Mouse (Mus musculus): ENCODE measurements at regions not wholly inside any gene's neighbourhood (a gene's known extent, or its start where the extent isn't known, plus 50 kb on each side); places are given as distances from the start of the nearest gene placed in this dataset.

DNA sequence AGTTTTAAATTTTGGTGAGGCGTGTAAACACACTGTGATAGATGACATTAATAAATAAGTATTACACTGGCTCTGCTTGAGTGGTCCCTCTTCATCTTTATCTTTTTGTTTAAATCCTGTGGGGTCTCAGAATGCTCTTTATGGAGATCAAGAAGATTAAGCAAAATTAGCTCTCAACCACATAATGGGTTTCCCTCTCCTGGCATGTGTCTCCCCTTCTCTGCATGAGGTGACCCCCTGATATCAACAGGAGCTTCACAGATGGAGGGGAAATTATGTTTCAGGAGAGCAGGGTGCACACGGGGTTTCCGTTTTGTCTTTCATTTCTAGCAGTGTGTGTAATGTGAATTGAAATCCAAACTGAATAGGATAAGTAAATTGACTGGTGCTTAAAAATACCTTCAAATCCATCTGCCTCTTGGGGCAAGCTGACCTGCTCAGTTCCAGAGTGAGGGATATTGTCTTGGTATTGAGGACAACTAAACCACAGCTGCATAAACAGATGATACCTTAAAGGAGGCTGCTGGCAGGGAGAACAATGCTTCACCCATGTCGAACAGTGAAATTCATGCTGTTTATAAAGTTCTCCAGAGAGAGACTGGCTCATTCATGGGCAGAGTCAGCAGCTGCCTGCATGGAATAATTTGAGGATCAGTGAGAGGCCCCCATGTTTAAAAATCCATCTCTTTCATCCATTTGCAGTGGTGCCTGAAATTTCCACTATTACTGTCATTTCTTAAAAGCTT is 518.3 kb upstream of the Nr2f1 start:
- Histone ChIP-seq H3K4me3 (ENCODE audit: low read depth, low read length) (no peak overlapping the region), H3K4me2 (replicated peaks; ENCODE audit: low read depth, low read length) (no peak overlapping the region), H3K27ac (ENCODE audit: low read length) (no peak overlapping the region), H3K9me3 (ENCODE audit: control insufficient read depth, low read depth, low read length) (no peaks in the 10 kb centered on the region), H3K27me3 (ENCODE audit: control insufficient read depth, insufficient read depth, low read length) (no peaks in the 10 kb centered on the region), H3K36me3 (ENCODE audit: control insufficient read depth, insufficient read depth, low read length) (no peaks in the 10 kb centered on the region), H3K9ac (replicated peaks; ENCODE audit: low read depth, low read length) (no peak overlapping the region), H3K4me1 (ENCODE audit: control insufficient read depth, insufficient read depth, low read length) (no peaks in the 10 kb centered on the region)
- ATAC-seq (ENCODE audit: insufficient number of reproducible peaks, insufficient read depth, low FRiP score, low read depth) = no peak
- WGBS = 48% methylated on average over 4 of the region's 4 CpGs

GRCm38 (mm10) chr13:78717159-78717558 is 517.6 kb upstream of the Nr2f1 start:
- Histone ChIP-seq H3K9me3 (ENCODE audit: control insufficient read depth, low read depth, low read length) (no peaks in the 10 kb centered on the region), H3K27ac (ENCODE audit: low read length) (no peak overlapping the region), H3K9ac (replicated peaks; ENCODE audit: low read depth, low read length) (no peak overlapping the region), H3K4me2 (replicated peaks; ENCODE audit: low read depth, low read length) (no peak overlapping the region), H3K36me3 (ENCODE audit: control insufficient read depth, insufficient read depth, low read length) (no peaks in the 10 kb centered on the region), H3K4me1 (ENCODE audit: control insufficient read depth, insufficient read depth, low read length) (no peaks in the 10 kb centered on the region), H3K27me3 (ENCODE audit: control insufficient read depth, insufficient read depth, low read length) (no peaks in the 10 kb centered on the region), H3K4me3 (ENCODE audit: low read depth, low read length) (no peak overlapping the region)
- WGBS = 79% methylated on average over 1 of the region's 1 CpGs
- ATAC-seq (ENCODE audit: insufficient number of reproducible peaks, insufficient read depth, low FRiP score, low read depth) = no peak

DNA sequence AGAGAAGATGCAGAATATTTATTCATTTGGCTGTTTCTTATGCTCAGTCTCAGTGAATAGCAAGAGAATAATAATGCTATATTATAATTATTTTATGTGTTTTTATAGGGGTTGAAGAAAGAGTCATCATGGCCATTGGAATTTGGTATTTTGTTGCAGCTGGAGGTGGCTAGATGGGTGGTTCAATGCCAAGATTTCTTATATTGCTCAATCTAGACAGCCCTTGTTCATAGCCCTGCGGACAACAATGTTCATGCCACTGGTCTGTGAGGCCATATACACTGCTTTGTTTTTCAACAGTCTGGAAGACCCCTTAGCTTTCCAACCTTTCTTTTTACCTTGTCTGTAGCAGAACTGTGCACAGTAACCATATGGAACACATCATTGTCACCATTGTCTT is 505.1 kb upstream of the Nr2f1 start:
- ATAC-seq (ENCODE audit: insufficient number of reproducible peaks, insufficient read depth, low FRiP score, low read depth) = no peak
- Histone ChIP-seq H3K36me3 (ENCODE audit: control insufficient read depth, insufficient read depth, low read length) (no peaks in the 10 kb centered on the region), H3K4me1 (ENCODE audit: control insufficient read depth, insufficient read depth, low read length) (no peaks in the 10 kb centered on the region), H3K4me2 (replicated peaks; ENCODE audit: low read depth, low read length) (no peak overlapping the region), H3K4me3 (ENCODE audit: low read depth, low read length) (no peak overlapping the region), H3K27ac (ENCODE audit: low read length) (no peak overlapping the region), H3K27me3 (ENCODE audit: control insufficient read depth, insufficient read depth, low read length) (no peaks in the 10 kb centered on the region), H3K9ac (replicated peaks; ENCODE audit: low read depth, low read length) (no peak overlapping the region), H3K9me3 (ENCODE audit: control insufficient read depth, low read depth, low read length) (no peaks in the 10 kb centered on the region)
- WGBS = 93% methylated on average over 1 of the region's 1 CpGs

- Histone ChIP-seq H3K9ac (replicated peaks; ENCODE audit: low read depth, low read length) (no peak overlapping the region), H3K9me3 (ENCODE audit: control insufficient read depth, low read depth, low read length) (no peaks in the 10 kb centered on the region), H3K4me3 (ENCODE audit: low read depth, low read length) (no peak overlapping the region), H3K4me2 (replicated peaks; ENCODE audit: low read depth, low read length) (no peak overlapping the region), H3K36me3 (ENCODE audit: control insufficient read depth, insufficient read depth, low read length) (no peaks in the 10 kb centered on the region), H3K27ac (ENCODE audit: low read length) (no peak overlapping the region), H3K4me1 (ENCODE audit: control insufficient read depth, insufficient read depth, low read length) (no peaks in the 10 kb centered on the region), H3K27me3 (ENCODE audit: control insufficient read depth, insufficient read depth, low read length) (no peaks in the 10 kb centered on the region)
- no peak for ATAC-seq (ENCODE audit: insufficient number of reproducible peaks, insufficient read depth, low FRiP score, low read depth)
- WGBS = 65% methylated on average over 3 of the region's 3 CpGs
Measured at GRCm38 (mm10) chr13:78697814-78698519, 498.4 kb upstream of the Nr2f1 start.

GRCm38 (mm10) chr13:78679255-78679895 is 479.8 kb upstream of the Nr2f1 start:
- H3K4me3 ChIP-seq (ENCODE audit: low read depth, low read length) = no peak overlapping the region
- ATAC-seq (ENCODE audit: insufficient number of reproducible peaks, insufficient read depth, low FRiP score, low read depth) = no peak
- no peaks in the 10 kb centered on the region for H3K36me3 ChIP-seq (ENCODE audit: control insufficient read depth, insufficient read depth, low read length)
- H3K9ac ChIP-seq (replicated peaks; ENCODE audit: low read depth, low read length) = no peak overlapping the region
- no peak overlapping the region for H3K4me2 ChIP-seq (replicated peaks; ENCODE audit: low read depth, low read length)
- H3K9me3 ChIP-seq (ENCODE audit: control insufficient read depth, low read depth, low read length) = no peaks in the 10 kb centered on the region
- no peaks in the 10 kb centered on the region for H3K27me3 ChIP-seq (ENCODE audit: control insufficient read depth, insufficient read depth, low read length)
- no peaks in the 10 kb centered on the region for H3K4me1 ChIP-seq (ENCODE audit: control insufficient read depth, insufficient read depth, low read length)
- no peak overlapping the region for H3K27ac ChIP-seq (ENCODE audit: low read length)
- 28% methylated on average over 4 of the region's 4 CpGs for WGBS

DNA sequence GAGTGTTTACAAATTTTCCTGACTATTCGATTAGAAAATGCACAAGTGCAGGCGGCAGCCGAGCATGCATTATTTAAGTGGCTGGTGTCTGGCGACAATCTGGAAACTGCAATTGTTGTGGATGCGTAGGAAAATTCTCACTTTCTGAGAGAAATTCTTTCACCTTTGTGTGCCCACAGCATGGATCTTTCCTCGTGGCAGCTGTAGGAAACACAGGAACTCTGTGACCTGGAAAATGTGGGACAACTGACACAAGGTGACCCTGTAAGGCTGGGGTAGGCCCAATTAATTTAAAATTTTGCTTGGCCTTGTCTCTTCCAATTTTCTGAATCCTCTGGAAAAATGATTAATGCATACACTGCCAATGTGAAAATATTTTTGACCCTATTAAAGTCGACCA is 478.7 kb upstream of the Nr2f1 start:
- Histone ChIP-seq H3K4me3 (ENCODE audit: low read depth, low read length) (no peak overlapping the region), H3K9ac (replicated peaks; ENCODE audit: low read depth, low read length) (no peak overlapping the region), H3K27me3 (ENCODE audit: control insufficient read depth, insufficient read depth, low read length) (no peaks in the 10 kb centered on the region), H3K4me2 (replicated peaks; ENCODE audit: low read depth, low read length) (no peak overlapping the region), H3K27ac (ENCODE audit: low read length) (no peak overlapping the region), H3K4me1 (ENCODE audit: control insufficient read depth, insufficient read depth, low read length) (no peaks in the 10 kb centered on the region), H3K9me3 (ENCODE audit: control insufficient read depth, low read depth, low read length) (no peaks in the 10 kb centered on the region), H3K36me3 (ENCODE audit: control insufficient read depth, insufficient read depth, low read length) (no peaks in the 10 kb centered on the region)
- no peak for ATAC-seq (ENCODE audit: insufficient number of reproducible peaks, insufficient read depth, low FRiP score, low read depth)
- WGBS = 44% methylated on average over 7 of the region's 7 CpGs

DNA sequence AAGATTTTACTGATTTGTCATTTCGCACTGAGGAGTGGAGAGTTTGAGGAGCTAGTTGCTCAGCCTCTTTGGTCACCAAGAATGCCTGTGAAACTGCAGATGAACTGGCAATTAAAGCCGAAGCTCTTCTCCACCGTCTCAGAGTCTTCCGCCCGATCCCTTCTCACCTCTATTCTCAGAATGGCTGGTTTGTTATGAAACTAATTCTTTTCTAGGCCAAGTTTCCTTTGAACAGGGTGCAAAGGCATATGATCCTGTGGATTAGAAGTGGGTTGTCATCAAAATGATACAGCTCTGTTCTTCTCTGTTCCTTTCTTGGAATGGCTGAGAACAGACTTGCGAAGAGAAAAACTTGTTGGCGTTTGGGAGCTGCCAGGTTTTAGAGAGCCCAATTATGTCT is 458.7 kb upstream of the Nr2f1 start:
- H3K4me2 ChIP-seq (replicated peaks; ENCODE audit: low read depth, low read length) = no peak overlapping the region
- no peak for ATAC-seq (ENCODE audit: insufficient number of reproducible peaks, insufficient read depth, low FRiP score, low read depth)
- no peaks in the 10 kb centered on the region for H3K4me1 ChIP-seq (ENCODE audit: control insufficient read depth, insufficient read depth, low read length)
- H3K36me3 ChIP-seq (ENCODE audit: control insufficient read depth, insufficient read depth, low read length) = no peaks in the 10 kb centered on the region
- WGBS = 86% methylated on average over 7 of the region's 7 CpGs
- H3K9me3 ChIP-seq (ENCODE audit: control insufficient read depth, low read depth, low read length) = no peaks in the 10 kb centered on the region
- H3K27me3 ChIP-seq (ENCODE audit: control insufficient read depth, insufficient read depth, low read length) = no peaks in the 10 kb centered on the region
- H3K4me3 ChIP-seq (ENCODE audit: low read depth, low read length) = no peak overlapping the region
- no peak overlapping the region for H3K9ac ChIP-seq (replicated peaks; ENCODE audit: low read depth, low read length)
- H3K27ac ChIP-seq (ENCODE audit: low read length) = no peak overlapping the region

GRCm38 (mm10) chr13:78656766-78657165 is 457.2 kb upstream of the Nr2f1 start:
- Histone ChIP-seq H3K4me3 (ENCODE audit: low read depth, low read length) (no peak overlapping the region), H3K27me3 (ENCODE audit: control insufficient read depth, insufficient read depth, low read length) (no peaks in the 10 kb centered on the region), H3K4me2 (replicated peaks; ENCODE audit: low read depth, low read length) (no peak overlapping the region), H3K27ac (ENCODE audit: low read length) (no peak overlapping the region), H3K4me1 (ENCODE audit: control insufficient read depth, insufficient read depth, low read length) (no peaks in the 10 kb centered on the region), H3K36me3 (ENCODE audit: control insufficient read depth, insufficient read depth, low read length) (no peaks in the 10 kb centered on the region), H3K9me3 (ENCODE audit: control insufficient read depth, low read depth, low read length) (no peaks in the 10 kb centered on the region), H3K9ac (replicated peaks; ENCODE audit: low read depth, low read length) (no peak overlapping the region)
- WGBS = 79% methylated on average over 2 of the region's 2 CpGs
- ATAC-seq (ENCODE audit: insufficient number of reproducible peaks, insufficient read depth, low FRiP score, low read depth) = no peak

All from stomach, embryonic 14.5 days (tissue).